Mouse (Mus musculus) layer of hippocampus, postnatal 10 days (tissue): ENCODE measurements at regions not wholly inside any gene's neighbourhood (a gene's known extent, or its start where the extent isn't known, plus 50 kb on each side); places are given as distances from the start of the nearest gene placed in this dataset.
A peak's percentile ranks its signal among the peaks of the same experiment; 100 is the strongest.

Experiments
- DNase-seq, 2 experiments: peaks; one replicate each; pipeline ENCODE4 v3.0.0; 2021; ENCODE audit warnings: low spot score in 2 of 2

GRCm38 (mm10) chr10:113034356-113034755 lies 105.6 kb upstream of the Atxn7l3b start:
- no peak for DNase-seq

GRCm38 (mm10) chr10:113032870-113033269 lies 104.1 kb upstream of the Atxn7l3b start:
- DNase-seq = no peak

- peak; percentile 5 to 20 for DNase-seq
Measured at GRCm38 (mm10) chr10:113027300-113027699, 98.5 kb upstream of the Atxn7l3b start.

- DNase-seq = no peak
Measured at GRCm38 (mm10) chr10:113024633-113025032, 95.8 kb upstream of the Atxn7l3b start.

GRCm38 (mm10) chr10:113009124-113009523 lies 80.3 kb upstream of the Atxn7l3b start:
- DNase-seq = no peak

- no peak for DNase-seq
Measured at GRCm38 (mm10) chr10:112990720-112991119, 61.9 kb upstream of the Atxn7l3b start.

- no peak for DNase-seq
Measured at GRCm38 (mm10) chr10:112982697-112983096, 53.9 kb upstream of the Atxn7l3b start.
